Mouse (Mus musculus) heart, embryonic 11.5 days (tissue): Measurements from ENCODE around the gene Cntnap4. TPM values are rescaled to one million over a fixed set of nuclear protein-coding genes. Genes with fewer than 3 reads are reported as not detected.
"Not testable (repeated sequence)": the region's sequence is repeated elsewhere in the genome, so short reads cannot be mapped to it uniquely, and the experiment has no call there.

Experiments used
- ATAC-seq: fragments of 200-750 bp; cut with Nextera tagmentation; replicated peaks from 2 replicates; pipeline ENCODE4 v1.8.0; 2017; ENCODE audit warnings: moderate library complexity; ENCODE audit not compliant: insufficient number of reproducible peaks, low FRiP score, low TSS enrichment
- H3K27ac ChIP-seq: fragments of 300-500 bp; sonication (generic); 2 replicates; pipeline ENCODE4 v1.5.1; 2014; ENCODE audit warnings: mild to moderate bottlenecking, low read depth, low read length
- H3K27me3 ChIP-seq: fragments of 300-500 bp; sonication (generic); 2 replicates; pipeline ENCODE4 v1.6.1; 2014; ENCODE audit warnings: mild to moderate bottlenecking, low read length, mixed read lengths; ENCODE audit not compliant: control insufficient read depth, insufficient read depth
- H3K36me3 ChIP-seq: fragments of 300-500 bp; sonication (generic); 2 replicates; pipeline ENCODE4 v1.6.1; 2014; ENCODE audit warnings: mild to moderate bottlenecking, low read length, moderate library complexity, mixed read lengths; ENCODE audit not compliant: control insufficient read depth, insufficient read depth
- H3K4me1 ChIP-seq: fragments of 300-500 bp; sonication (generic); 2 replicates; pipeline ENCODE4 v1.6.1; 2014; ENCODE audit warnings: low read length; ENCODE audit not compliant: control insufficient read depth, insufficient read depth
- H3K4me2 ChIP-seq: fragments of 300-500 bp; sonication (generic); 2 replicates; pipeline ENCODE4 v1.6.1; 2014; ENCODE audit warnings: mild to moderate bottlenecking, moderate library complexity
- H3K4me3 ChIP-seq: fragments of 300-500 bp; sonication (generic); 2 replicates; pipeline ENCODE4 v1.5.1; 2014; ENCODE audit warnings: low read depth, low read length
- H3K9ac ChIP-seq: fragments of 300-500 bp; sonication (generic); 2 replicates; pipeline ENCODE4 v1.6.1; 2014; ENCODE audit warnings: mild to moderate bottlenecking, low read depth, low read length, moderate library complexity
- H3K9me3 ChIP-seq: fragments of 300-500 bp; sonication (generic); replicated peaks from 2 replicates; pipeline ENCODE4 v1.6.1; 2016; ENCODE audit warnings: low read length; ENCODE audit not compliant: control insufficient read depth
- WGBS: fragments of 180-500 bp; shearing (Covaris S2); extraction: QIAGEN DNeasy Blood & Tissue Kit; methylation state at CpG from one replicate; pipeline ENCODE4 v1.1.7; 2014; ENCODE audit not compliant: insufficient replicate concordance; 5-methylcytosine and 5-hydroxymethylcytosine counted together
- polyA plus RNA-seq: library from polyadenylated mRNA; unstranded; fragments of >200 nt; fragmentation: Nextera tagmentation; extraction: Ambion mirVana; gene quantifications from 2 replicates; pipeline ENCODE4 v1.2.1, GENCODE M21; 2014

The Cntnap4 gene
- polyA plus RNA-seq, 1 experiment from 2014 or later: not detected

- Histone ChIP-seq H3K9ac (no peak overlapping the region), H3K36me3 (no peaks in the 10 kb centered on the region), H3K27me3 (no peaks in the 10 kb centered on the region), H3K9me3 (no peaks in the 10 kb centered on the region), H3K4me2 (no peak overlapping the region), H3K4me1 (no peaks in the 10 kb centered on the region), H3K4me3 (no peak overlapping the region), H3K27ac (no peak overlapping the region)
- WGBS: 81% methylated on average over 5 of the region's 5 CpGs
- ATAC-seq: no peak
Observed at GRCm38 (mm10) chr8:112747296-112747695, 177.5 kb downstream of the Cntnap4 start.

GRCm38 (mm10) chr8:112755171-112755570 is 185.3 kb downstream of the Cntnap4 start:
- Histone ChIP-seq H3K27me3 (no peaks in the 10 kb centered on the region), H3K4me2 (no peak overlapping the region), H3K27ac (no peak overlapping the region), H3K36me3 (no peaks in the 10 kb centered on the region), H3K9ac (no peak overlapping the region), H3K4me1 (no peaks in the 10 kb centered on the region), H3K9me3 (no peaks in the 10 kb centered on the region), H3K4me3 (no peak overlapping the region)
- no peak for ATAC-seq
- WGBS: 82% methylated on average over 4 of the region's 4 CpGs

GRCm38 (mm10) chr8:112803058-112803457 is 233.2 kb downstream of the Cntnap4 start:
- H3K9ac ChIP-seq: no peak overlapping the region
- no peak for ATAC-seq
- H3K9me3 ChIP-seq: no peaks in the 10 kb centered on the region
- no peaks in the 10 kb centered on the region for H3K27me3 ChIP-seq
- H3K4me1 ChIP-seq: no peaks in the 10 kb centered on the region
- no peak overlapping the region for H3K4me3 ChIP-seq
- no peak overlapping the region for H3K4me2 ChIP-seq
- H3K27ac ChIP-seq: no peak overlapping the region
- 92% methylated on average over 17 of the region's 17 CpGs for WGBS
- no peaks in the 10 kb centered on the region for H3K36me3 ChIP-seq

GRCm38 (mm10) chr8:112809382-112809781 is 239.5 kb downstream of the Cntnap4 start:
- H3K4me1 ChIP-seq: no peaks in the 10 kb centered on the region
- H3K9ac ChIP-seq: no peak overlapping the region
- H3K4me3 ChIP-seq: no peak overlapping the region
- ATAC-seq: no peak
- no peak overlapping the region for H3K4me2 ChIP-seq
- H3K9me3 ChIP-seq: no peaks in the 10 kb centered on the region
- no peak overlapping the region for H3K27ac ChIP-seq
- H3K36me3 ChIP-seq: no peaks in the 10 kb centered on the region
- WGBS: 72% methylated on average over 6 of the region's 6 CpGs
- no peaks in the 10 kb centered on the region for H3K27me3 ChIP-seq

GRCm38 (mm10) chr8:112841057-112841456 is 271.2 kb downstream of the Cntnap4 start:
- H3K27ac ChIP-seq: no peak overlapping the region
- ATAC-seq: no peak
- no peaks in the 10 kb centered on the region for H3K27me3 ChIP-seq
- H3K4me2 ChIP-seq: no peak overlapping the region
- no peak overlapping the region for H3K9ac ChIP-seq
- no peaks in the 10 kb centered on the region for H3K36me3 ChIP-seq
- 60% methylated on average over 2 of the region's 2 CpGs for WGBS
- H3K4me1 ChIP-seq: no peaks in the 10 kb centered on the region
- no peaks in the 10 kb centered on the region for H3K9me3 ChIP-seq
- no peak overlapping the region for H3K4me3 ChIP-seq

GRCm38 (mm10) chr8:112849541-112849940 is 279.7 kb downstream of the Cntnap4 start:
- not testable (repeated sequence) for H3K9me3 ChIP-seq, ATAC-seq, H3K36me3 ChIP-seq, H3K4me3 ChIP-seq, H3K27me3 ChIP-seq, H3K9ac ChIP-seq, H3K27ac ChIP-seq, H3K4me2 ChIP-seq, H3K4me1 ChIP-seq
- WGBS: 80% methylated on average over 1 of the region's 1 CpGs

GRCm38 (mm10) chr8:112906458-112907112 is 336.7 kb downstream of the Cntnap4 start:
- no peak for ATAC-seq
- H3K4me2 ChIP-seq: no peak overlapping the region

DNA sequence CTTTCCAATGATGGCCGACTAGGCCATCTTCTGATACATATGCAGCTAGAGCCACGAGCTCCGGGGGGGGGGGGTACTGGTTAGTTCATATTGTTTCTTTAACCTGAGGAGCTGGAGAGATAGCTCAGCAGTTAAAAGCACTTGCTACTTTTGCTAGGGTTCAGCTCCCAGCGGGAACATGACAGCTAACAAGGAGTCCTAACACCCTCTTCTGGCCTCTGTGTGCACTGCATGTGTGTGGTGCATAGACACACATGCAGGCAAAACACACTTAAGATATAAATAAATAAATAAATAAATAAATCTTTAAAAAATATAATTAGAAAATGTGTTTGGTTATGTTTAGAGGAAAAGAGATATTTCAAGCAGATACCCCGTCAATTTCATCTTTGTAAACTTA is 339.7 kb downstream of the Cntnap4 start:
- 55% methylated on average over 5 of the region's 5 CpGs for WGBS
- no peak overlapping the region for H3K27ac ChIP-seq
- ATAC-seq: no peak

More at GRCm38 (mm10) chr8:112906458-112907112, 336.7 kb downstream of the Cntnap4 start:
- Histone ChIP-seq H3K9me3 (no peaks in the 10 kb centered on the region), H3K36me3 (no peaks in the 10 kb centered on the region), H3K4me1 (no peaks in the 10 kb centered on the region; the same call in 1 of the 2 replicates), H3K9ac (no peak overlapping the region), H3K4me3 (no peak overlapping the region), H3K27ac (no peak overlapping the region), H3K27me3 (no peaks in the 10 kb centered on the region)
- WGBS: 56% methylated on average over 8 of the region's 8 CpGs

DNA sequence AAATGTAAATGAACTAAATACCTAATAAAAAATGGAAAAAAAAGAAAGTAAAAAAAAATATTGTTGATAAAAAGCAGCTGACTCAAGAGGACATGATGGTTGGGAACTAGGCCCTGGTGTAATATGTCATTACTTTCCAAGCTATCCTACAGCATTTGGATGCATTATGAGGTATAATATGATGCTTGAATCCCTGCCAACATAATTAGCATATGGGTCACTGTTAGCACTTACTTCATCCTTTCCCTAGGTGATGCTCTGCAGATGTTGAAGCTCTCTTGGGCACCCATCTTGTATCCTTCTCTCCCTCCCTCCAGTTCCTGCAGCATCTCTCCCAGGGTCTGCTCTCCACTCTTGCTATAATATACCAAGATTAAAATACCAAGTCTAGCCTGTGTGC is 341.6 kb downstream of the Cntnap4 start:
- H3K9ac ChIP-seq: no peak overlapping the region
- no peak overlapping the region for H3K4me2 ChIP-seq
- H3K4me1 ChIP-seq: no peaks in the 10 kb centered on the region; the same call in 1 of the 2 replicates
- H3K36me3 ChIP-seq: no peaks in the 10 kb centered on the region
- H3K27ac ChIP-seq: no peak overlapping the region
- ATAC-seq: no peak
- H3K27me3 ChIP-seq: no peaks in the 10 kb centered on the region
- no peak overlapping the region for H3K4me3 ChIP-seq
- no peaks in the 10 kb centered on the region for H3K9me3 ChIP-seq

More for the DNA sequence above, 339.7 kb downstream of the Cntnap4 start:
- Histone ChIP-seq H3K4me2 (no peak overlapping the region), H3K4me1 (no peaks in the 10 kb centered on the region; the same call in 1 of the 2 replicates), H3K9ac (no peak overlapping the region), H3K4me3 (no peak overlapping the region), H3K9me3 (no peaks in the 10 kb centered on the region), H3K27me3 (no peaks in the 10 kb centered on the region), H3K36me3 (no peaks in the 10 kb centered on the region)
